Mouse (Mus musculus) right cerebral cortex, postnatal 14 days (tissue): ENCODE measurements at regions not wholly inside any gene's neighbourhood (a gene's known extent, or its start where the extent isn't known, plus 50 kb on each side); places are given as distances from the start of the nearest gene placed in this dataset.

ENCODE experiments used
- DNase-seq: peaks from one replicate; pipeline ENCODE4 v3.0.0; 2022

GRCm38 (mm10) chr11:64220888-64221287 is 141.6 kb upstream of the Cox10 start:
- no peak for DNase-seq

GRCm38 (mm10) chr11:64217181-64217580 is 137.9 kb upstream of the Cox10 start:
- no peak for DNase-seq

GRCm38 (mm10) chr11:64210916-64211315 is 131.6 kb upstream of the Cox10 start:
- DNase-seq = no peak

GRCm38 (mm10) chr11:64208306-64208705 is 129.0 kb upstream of the Cox10 start:
- DNase-seq = no peak

- no peak for DNase-seq
Observed at GRCm38 (mm10) chr11:64207358-64207864, 128.1 kb upstream of the Cox10 start.

GRCm38 (mm10) chr11:64206155-64206554 is 126.9 kb upstream of the Cox10 start:
- DNase-seq = no peak

- DNase-seq = no peak
Observed at GRCm38 (mm10) chr11:64205069-64205468, 125.8 kb upstream of the Cox10 start.

- no peak for DNase-seq
Observed at GRCm38 (mm10) chr11:64204305-64204704, 125.0 kb upstream of the Cox10 start.

- DNase-seq = no peak
Observed at GRCm38 (mm10) chr11:64200874-64201273, 121.6 kb upstream of the Cox10 start.

GRCm38 (mm10) chr11:64195272-64195671 is 116.0 kb upstream of the Cox10 start:
- DNase-seq = no peak

GRCm38 (mm10) chr11:64188701-64189100 is 109.4 kb upstream of the Cox10 start:
- no peak for DNase-seq

- DNase-seq = no peak
Observed at GRCm38 (mm10) chr11:64187488-64188444, 108.5 kb upstream of the Cox10 start.

GRCm38 (mm10) chr11:64187007-64187406 is 107.7 kb upstream of the Cox10 start:
- DNase-seq = no peak

- no peak for DNase-seq
Observed at GRCm38 (mm10) chr11:64186590-64186989, 107.3 kb upstream of the Cox10 start.

GRCm38 (mm10) chr11:64180036-64180435 is 100.8 kb upstream of the Cox10 start:
- no peak for DNase-seq

- DNase-seq = no peak
Observed at GRCm38 (mm10) chr11:64173421-64174062, 94.3 kb upstream of the Cox10 start.

GRCm38 (mm10) chr11:64172926-64173325 is 93.7 kb upstream of the Cox10 start:
- no peak for DNase-seq

- peak; percentile 63 for DNase-seq
Observed at GRCm38 (mm10) chr11:64168626-64169025, 89.4 kb upstream of the Cox10 start.

GRCm38 (mm10) chr11:64164796-64165195 is 85.5 kb upstream of the Cox10 start:
- DNase-seq = no peak

GRCm38 (mm10) chr11:64158281-64158680 is 79.0 kb upstream of the Cox10 start:
- no peak for DNase-seq

GRCm38 (mm10) chr11:64156640-64157039 is 77.4 kb upstream of the Cox10 start:
- DNase-seq = no peak

GRCm38 (mm10) chr11:64139483-64139882 is 60.2 kb upstream of the Cox10 start:
- DNase-seq = no peak

- DNase-seq = no peak
Observed at GRCm38 (mm10) chr11:64138934-64139333, 59.7 kb upstream of the Cox10 start.

GRCm38 (mm10) chr11:64135766-64136165 is 56.5 kb upstream of the Cox10 start:
- DNase-seq = no peak
